Mouse (Mus musculus) heart, embryonic 11.5 days (tissue): ENCODE data around the gene Ccl8. TPM values are rescaled to one million over a fixed set of nuclear protein-coding genes. Genes with fewer than 3 reads are reported as not detected.

Experiments
- ATAC-seq: fragments of 200-750 bp; cut with Nextera tagmentation; replicated peaks from 2 replicates; pipeline ENCODE4 v1.8.0; 2017; ENCODE audit warnings: moderate library complexity; ENCODE audit not compliant: insufficient number of reproducible peaks, low FRiP score, low TSS enrichment
- H3K27ac ChIP-seq: fragments of 300-500 bp; sonication (generic); 2 replicates; pipeline ENCODE4 v1.5.1; 2014; ENCODE audit warnings: mild to moderate bottlenecking, low read depth, low read length
- H3K27me3 ChIP-seq: fragments of 300-500 bp; sonication (generic); 2 replicates; pipeline ENCODE4 v1.6.1; 2014; ENCODE audit warnings: mild to moderate bottlenecking, low read length, mixed read lengths; ENCODE audit not compliant: control insufficient read depth, insufficient read depth
- H3K36me3 ChIP-seq: fragments of 300-500 bp; sonication (generic); 2 replicates; pipeline ENCODE4 v1.6.1; 2014; ENCODE audit warnings: mild to moderate bottlenecking, low read length, moderate library complexity, mixed read lengths; ENCODE audit not compliant: control insufficient read depth, insufficient read depth
- H3K4me1 ChIP-seq: fragments of 300-500 bp; sonication (generic); 2 replicates; pipeline ENCODE4 v1.6.1; 2014; ENCODE audit warnings: low read length; ENCODE audit not compliant: control insufficient read depth, insufficient read depth
- H3K4me2 ChIP-seq: fragments of 300-500 bp; sonication (generic); 2 replicates; pipeline ENCODE4 v1.6.1; 2014; ENCODE audit warnings: mild to moderate bottlenecking, moderate library complexity
- H3K4me3 ChIP-seq: fragments of 300-500 bp; sonication (generic); 2 replicates; pipeline ENCODE4 v1.5.1; 2014; ENCODE audit warnings: low read depth, low read length
- H3K9ac ChIP-seq: fragments of 300-500 bp; sonication (generic); 2 replicates; pipeline ENCODE4 v1.6.1; 2014; ENCODE audit warnings: mild to moderate bottlenecking, low read depth, low read length, moderate library complexity
- H3K9me3 ChIP-seq: fragments of 300-500 bp; sonication (generic); replicated peaks from 2 replicates; pipeline ENCODE4 v1.6.1; 2016; ENCODE audit warnings: low read length; ENCODE audit not compliant: control insufficient read depth
- WGBS: fragments of 180-500 bp; shearing (Covaris S2); extraction: QIAGEN DNeasy Blood & Tissue Kit; methylation state at CpG from one replicate; pipeline ENCODE4 v1.1.7; 2014; ENCODE audit not compliant: insufficient replicate concordance; 5-methylcytosine and 5-hydroxymethylcytosine counted together
- polyA plus RNA-seq: library from polyadenylated mRNA; unstranded; fragments of >200 nt; fragmentation: Nextera tagmentation; extraction: Ambion mirVana; gene quantifications from 2 replicates; pipeline ENCODE4 v1.2.1, GENCODE M21; 2014

Gene Ccl8
- polyA plus RNA-seq: not detected in 2 replicates

GRCm38 (mm10) chr11:82114885-82115284 lies at the start of gene Ccl8:
TSS of gene Ccl8 (plus strand) at chr11:82115185.
- H3K27ac ChIP-seq: no peak within 1 kb of the TSS
- H3K36me3 ChIP-seq: no peaks in the 10 kb centered on the region
- no peak for ATAC-seq
- no peak within 1 kb of the TSS for H3K4me2 ChIP-seq
- WGBS: 75% methylated on average over 3 of the region's 3 CpGs
- no peaks in the 10 kb centered on the region for H3K27me3 ChIP-seq
- no peak within 1 kb of the TSS for H3K9ac ChIP-seq
- H3K9me3 ChIP-seq: no peaks in the 10 kb centered on the region
- H3K4me1 ChIP-seq: no peaks in the 10 kb centered on the region
- no peak within 1 kb of the TSS for H3K4me3 ChIP-seq

DNA sequence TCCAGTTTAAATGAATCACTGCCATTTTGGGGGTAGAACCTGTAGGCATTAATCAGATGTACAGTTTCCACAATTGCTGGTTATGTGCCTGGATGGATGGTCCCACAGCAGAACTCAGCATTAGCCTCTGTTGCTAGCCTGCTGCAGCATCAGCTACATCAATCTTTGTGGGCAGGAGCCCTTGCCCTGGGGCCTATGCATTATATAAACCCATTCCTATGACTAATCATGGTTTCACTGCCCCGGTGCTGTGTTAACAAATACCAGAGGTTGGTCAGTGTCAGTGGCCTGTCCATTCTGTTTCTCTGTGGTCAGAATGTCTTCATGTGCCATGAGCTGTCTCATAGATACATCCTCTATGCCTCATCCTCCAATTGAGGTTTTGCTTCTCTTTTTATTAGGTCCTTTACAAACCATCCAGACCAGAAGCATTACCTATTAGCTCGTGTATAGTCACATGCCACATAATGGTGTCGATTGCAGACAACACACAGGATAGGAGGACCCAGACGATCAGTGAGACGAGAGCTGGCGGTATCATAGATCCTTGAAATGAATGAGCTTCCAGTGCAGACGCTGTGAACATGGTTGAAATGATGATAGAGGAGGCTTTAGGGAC lies 47.9 kb upstream of the Ccl8 start:
- Histone ChIP-seq H3K36me3 (no peaks in the 10 kb centered on the region), H3K4me2 (no peak overlapping the region), H3K9me3 (no peaks in the 10 kb centered on the region), H3K27me3 (no peaks in the 10 kb centered on the region), H3K9ac (no peak overlapping the region), H3K4me1 (no peaks in the 10 kb centered on the region), H3K27ac (no peak overlapping the region), H3K4me3 (no peak overlapping the region)
- WGBS: 82% methylated on average over 7 of the region's 7 CpGs
- ATAC-seq: no peak

DNA sequence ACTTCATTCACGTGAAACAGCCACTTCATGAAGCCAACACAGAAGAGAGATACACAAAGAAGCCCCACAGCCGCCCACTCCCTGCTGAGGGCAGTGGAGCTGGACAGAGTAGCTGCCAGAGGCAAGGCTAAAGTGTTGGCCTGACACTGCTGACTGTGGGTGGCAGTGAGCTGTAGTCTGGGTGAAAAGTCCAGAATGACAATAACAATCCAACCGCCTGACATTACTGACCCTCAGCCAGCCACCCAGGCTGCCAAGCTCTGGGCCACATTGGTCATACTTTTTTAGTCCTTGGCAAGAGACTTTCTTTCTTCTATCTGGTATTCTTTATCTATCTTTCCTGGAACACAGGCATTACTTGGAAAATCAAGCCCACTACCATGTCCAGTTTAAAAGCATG lies 43.9 kb upstream of the Ccl8 start:
- H3K36me3 ChIP-seq: no peaks in the 10 kb centered on the region
- H3K4me2 ChIP-seq: no peak overlapping the region
- no peaks in the 10 kb centered on the region for H3K4me1 ChIP-seq
- H3K9me3 ChIP-seq: no peaks in the 10 kb centered on the region
- no peak for ATAC-seq
- 81% methylated on average over 3 of the region's 3 CpGs for WGBS
- no peak overlapping the region for H3K4me3 ChIP-seq
- H3K27ac ChIP-seq: no peak overlapping the region
- H3K9ac ChIP-seq: no peak overlapping the region
- no peaks in the 10 kb centered on the region for H3K27me3 ChIP-seq

DNA sequence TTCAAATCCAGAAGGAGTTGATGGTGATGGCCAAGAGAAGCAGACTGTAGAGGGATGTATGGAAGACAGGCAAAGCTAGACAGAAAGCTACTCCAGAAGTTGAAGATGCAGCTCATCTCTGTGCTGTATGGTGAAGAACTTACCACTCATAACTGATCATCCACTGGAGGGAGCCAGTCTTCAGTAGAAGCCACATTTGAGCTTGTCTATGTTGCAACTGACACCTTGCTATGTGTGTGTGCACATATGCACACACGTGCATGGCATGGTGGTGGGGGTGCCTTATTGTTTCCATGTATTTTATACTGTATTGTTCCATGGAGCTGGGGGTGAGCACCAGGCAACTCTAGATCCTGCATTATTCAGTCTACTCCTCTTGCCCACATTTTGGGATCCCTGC lies 42.6 kb upstream of the Ccl8 start:
- H3K9me3 ChIP-seq: no peaks in the 10 kb centered on the region
- H3K4me2 ChIP-seq: no peak overlapping the region
- ATAC-seq: no peak
- H3K27me3 ChIP-seq: no peaks in the 10 kb centered on the region
- no peak overlapping the region for H3K27ac ChIP-seq
- WGBS: 79% methylated on average over 1 of the region's 1 CpGs
- H3K4me1 ChIP-seq: no peaks in the 10 kb centered on the region
- H3K36me3 ChIP-seq: no peaks in the 10 kb centered on the region
- no peak overlapping the region for H3K4me3 ChIP-seq
- H3K9ac ChIP-seq: no peak overlapping the region

DNA sequence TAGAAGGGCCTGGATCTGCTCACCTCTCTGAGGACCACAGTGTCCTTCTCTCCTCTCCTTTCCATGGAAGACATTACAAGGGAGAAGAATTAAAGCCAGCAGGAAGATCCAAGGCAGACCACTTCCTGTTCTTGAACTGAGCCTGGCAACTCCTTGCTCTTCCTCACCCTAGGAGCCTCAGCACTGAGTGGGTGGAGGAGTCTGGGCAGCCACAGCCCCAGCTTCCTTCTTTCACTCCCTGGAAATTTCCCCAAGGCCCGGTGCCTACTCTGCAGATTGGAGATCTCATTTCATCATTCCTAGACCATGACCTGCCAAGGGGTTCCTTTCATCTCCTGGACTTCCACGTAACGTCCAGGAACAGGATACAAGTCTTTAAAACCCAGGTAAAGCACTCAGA lies 42.0 kb upstream of the Ccl8 start:
- WGBS: 67% methylated on average over 3 of the region's 3 CpGs
- ATAC-seq: no peak

DNA sequence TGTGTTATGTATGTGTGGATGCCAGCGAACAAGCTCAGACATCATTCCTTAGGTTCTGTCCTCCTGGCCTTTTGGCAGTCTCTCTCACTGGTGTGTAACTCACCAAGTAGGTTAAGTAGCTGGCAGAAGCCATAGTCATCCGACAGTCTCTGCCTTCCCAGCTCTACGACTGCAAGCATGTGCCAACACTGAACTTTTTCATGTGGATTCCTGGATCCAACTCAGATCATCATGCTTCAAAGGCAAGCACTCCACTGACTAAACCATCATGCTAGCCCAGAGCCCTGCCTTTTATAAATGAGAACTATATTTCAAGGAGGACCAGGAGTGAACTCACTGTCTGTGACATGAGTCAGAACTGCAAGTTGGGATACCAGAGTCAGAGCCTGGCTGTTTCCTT lies 41.3 kb upstream of the Ccl8 start:
- Histone ChIP-seq H3K4me2 (no peak overlapping the region), H3K9me3 (no peaks in the 10 kb centered on the region), H3K9ac (no peak overlapping the region), H3K4me3 (no peak overlapping the region), H3K27me3 (no peaks in the 10 kb centered on the region), H3K36me3 (no peaks in the 10 kb centered on the region), H3K4me1 (no peaks in the 10 kb centered on the region), H3K27ac (no peak overlapping the region)
- ATAC-seq: no peak
- WGBS: 73% methylated on average over 3 of the region's 3 CpGs

More for the DNA sequence above, 42.0 kb upstream of the Ccl8 start:
- Histone ChIP-seq H3K9ac (no peak overlapping the region), H3K4me2 (no peak overlapping the region), H3K36me3 (no peaks in the 10 kb centered on the region), H3K4me1 (no peaks in the 10 kb centered on the region), H3K27ac (no peak overlapping the region), H3K27me3 (no peaks in the 10 kb centered on the region), H3K9me3 (no peaks in the 10 kb centered on the region), H3K4me3 (no peak overlapping the region)

GRCm38 (mm10) chr11:82077031-82077430 lies 38.0 kb upstream of the Ccl8 start:
- Histone ChIP-seq H3K27me3 (no peaks in the 10 kb centered on the region), H3K4me3 (no peak overlapping the region), H3K4me1 (no peaks in the 10 kb centered on the region), H3K9me3 (no peaks in the 10 kb centered on the region), H3K9ac (no peak overlapping the region), H3K36me3 (no peaks in the 10 kb centered on the region), H3K27ac (no peak overlapping the region), H3K4me2 (no peak overlapping the region)
- WGBS: 62% methylated on average over 3 of the region's 3 CpGs
- no peak for ATAC-seq

GRCm38 (mm10) chr11:82078136-82078730 lies 36.8 kb upstream of the Ccl8 start:
- H3K27ac ChIP-seq: no peak overlapping the region
- no peaks in the 10 kb centered on the region for H3K9me3 ChIP-seq
- H3K4me1 ChIP-seq: no peaks in the 10 kb centered on the region
- no peak overlapping the region for H3K4me3 ChIP-seq
- no peaks in the 10 kb centered on the region for H3K27me3 ChIP-seq
- H3K36me3 ChIP-seq: no peaks in the 10 kb centered on the region
- no peak for ATAC-seq
- H3K4me2 ChIP-seq: no peak overlapping the region
- no peak overlapping the region for H3K9ac ChIP-seq

- 67% methylated on average over 3 of the region's 3 CpGs for WGBS
- H3K4me2 ChIP-seq: no peak overlapping the region
- H3K27me3 ChIP-seq: no peaks in the 10 kb centered on the region
- H3K9me3 ChIP-seq: no peaks in the 10 kb centered on the region
- no peak overlapping the region for H3K4me3 ChIP-seq
- no peak overlapping the region for H3K27ac ChIP-seq
- no peaks in the 10 kb centered on the region for H3K4me1 ChIP-seq
- no peak overlapping the region for H3K9ac ChIP-seq
- no peak for ATAC-seq
- H3K36me3 ChIP-seq: no peaks in the 10 kb centered on the region
Measured at GRCm38 (mm10) chr11:82080865-82081264, 34.1 kb upstream of the Ccl8 start.
